Mouse (Mus musculus) midbrain, postnatal 0 days (tissue): Measurements from ENCODE around the gene Scarb2. TPM values are rescaled to one million over a fixed set of nuclear protein-coding genes. Genes with fewer than 3 reads are reported as not detected.

Experiments
- ATAC-seq: fragments of 200-750 bp; cut with Nextera tagmentation; 2 replicates; pipeline ENCODE4 v1.8.0; 2017; ENCODE audit warnings: moderate number of reproducible peaks, mild to moderate bottlenecking, moderate TSS enrichment, moderate library complexity; ENCODE audit not compliant: low FRiP score
- DNase-seq: peaks from one replicate; pipeline ENCODE4 v3.0.0-alpha.2; 2015; ENCODE audit warnings: low spot score
- H3K27ac ChIP-seq: fragments of 300-500 bp; sonication (generic); 2 replicates; pipeline ENCODE4 v1.5.1; 2014; ENCODE audit warnings: low read depth, mild to moderate bottlenecking, low read length, mixed read lengths
- H3K27me3 ChIP-seq: fragments of 300-500 bp; sonication (generic); 2 replicates; pipeline ENCODE4 v1.6.1; 2014; ENCODE audit warnings: low read length, control low read depth, mixed read lengths; ENCODE audit not compliant: insufficient read depth
- H3K36me3 ChIP-seq: fragments of 300-500 bp; sonication (generic); 2 replicates; pipeline ENCODE4 v1.6.1; 2014; ENCODE audit warnings: low read length, control low read depth, mixed read lengths; ENCODE audit not compliant: insufficient read depth
- H3K4me1 ChIP-seq: fragments of 300-500 bp; sonication (generic); 2 replicates; pipeline ENCODE4 v1.6.1; 2014; ENCODE audit warnings: mild to moderate bottlenecking, control low read depth, antibody characterized with exemption, low read length, mixed read lengths; ENCODE audit not compliant: insufficient read depth
- H3K4me2 ChIP-seq: fragments of 300-500 bp; sonication (generic); 2 replicates; pipeline ENCODE4 v1.6.1; 2014; ENCODE audit warnings: low read depth, mild to moderate bottlenecking, low read length, mixed read lengths; ENCODE audit not compliant: poor library complexity, severe bottlenecking
- H3K4me3 ChIP-seq: fragments of 300-500 bp; sonication (generic); 2 replicates; pipeline ENCODE4 v1.5.1; 2014; ENCODE audit warnings: low read depth, mild to moderate bottlenecking, low read length, moderate library complexity
- H3K9ac ChIP-seq: fragments of 300-500 bp; sonication (generic); replicated peaks from 2 replicates; pipeline ENCODE4 v1.6.1; 2014; ENCODE audit warnings: mild to moderate bottlenecking, low read length, moderate library complexity, mixed read lengths; ENCODE audit not compliant: poor library complexity, severe bottlenecking
- H3K9me3 ChIP-seq: fragments of 300-500 bp; sonication (generic); 2 replicates; pipeline ENCODE4 v1.6.1; 2016; ENCODE audit warnings: low read length, control low read depth
- CTCF ChIP-seq: IDR thresholded peaks from 2 replicates; pipeline ENCODE4 v1.5.1; 2016; ENCODE audit warnings: antibody characterized with exemption, mild to moderate bottlenecking
- WGBS: fragments of 180-500 bp; shearing (Covaris S2); extraction: QIAGEN DNeasy Blood & Tissue Kit; methylation state at CpG from one replicate; pipeline ENCODE4 v1.1.7; 2014; 5-methylcytosine and 5-hydroxymethylcytosine counted together
- microRNA-seq: library from miRNA; unstranded; fragments of <30 nt; microRNA quantifications from one replicate; pipeline ENCODE4, GENCODE M21; 2016; ENCODE audit warnings: borderline number of aligned reads
- polyA plus RNA-seq: library from polyadenylated mRNA; unstranded; fragments of >200 nt; fragmentation: Nextera tagmentation; extraction: Ambion mirVana; gene quantifications from 2 replicates; pipeline ENCODE4 v1.2.1, GENCODE M21; 2015
- total RNA-seq: library from RNA; depleted of rRNA; stranded (reverse); fragments of >200 nt; gene quantifications from 2 replicates; pipeline ENCODE4 v1.2.3, GENCODE M21; 2014; rRNA removed

The Scarb2 gene
- total and polyA plus RNA-seq, 2 experiments from 2014 or later: 25.3 to 139 TPM

DNA sequence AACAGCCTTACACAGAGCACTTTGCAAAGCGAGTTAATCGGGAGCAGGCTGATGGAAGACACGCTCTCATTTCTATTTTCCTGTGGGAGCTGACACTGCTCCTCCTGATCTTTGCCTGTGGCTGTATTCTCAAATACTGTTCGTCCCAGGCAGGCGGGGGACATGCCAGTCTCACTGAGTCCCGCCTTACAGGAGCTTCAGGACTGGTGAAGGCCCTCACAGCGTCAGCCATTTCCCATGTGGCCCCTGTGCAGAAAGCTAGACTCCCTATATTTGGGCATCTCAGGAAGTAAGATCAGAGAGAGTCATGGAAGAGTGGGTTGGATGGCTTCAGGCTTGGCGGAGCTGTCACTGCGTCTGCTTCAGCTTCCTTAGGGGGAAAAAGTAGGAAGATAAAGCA, 103.8 kb downstream of the Scarb2 start:
- no peaks in the 10 kb centered on the region for H3K36me3 ChIP-seq
- no peak for TF ChIP-seq CTCF
- ATAC-seq: no peak
- H3K27me3 ChIP-seq: no peaks in the 10 kb centered on the region
- no peak overlapping the region for H3K4me3 ChIP-seq
- 63% methylated on average over 9 of the region's 9 CpGs for WGBS
- H3K9me3 ChIP-seq: no peaks in the 10 kb centered on the region
- peak; percentile 11 for DNase-seq
- H3K27ac ChIP-seq: no peak overlapping the region
- H3K4me1 ChIP-seq: no peaks in the 10 kb centered on the region
- H3K9ac ChIP-seq: no peak overlapping the region
- no peak overlapping the region for H3K4me2 ChIP-seq

- H3K9ac ChIP-seq: no peak overlapping the region
- WGBS: 23% methylated on average over 5 of the region's 5 CpGs
- ATAC-seq (peak; percentile 77), DNase-seq (peak; percentile 80)
- H3K36me3 ChIP-seq: no peaks in the 10 kb centered on the region
- H3K4me2 ChIP-seq: no peak overlapping the region
- H3K4me3 ChIP-seq: no peak overlapping the region
- H3K9me3 ChIP-seq: no peaks in the 10 kb centered on the region
- peak; percentile 77 for TF ChIP-seq CTCF
- no peak overlapping the region for H3K27ac ChIP-seq
- no peaks in the 10 kb centered on the region for H3K4me1 ChIP-seq
- peaks cover 4% of the 10 kb centered on the region; the same call in 1 of the 2 replicates for H3K27me3 ChIP-seq
Measured at GRCm38 (mm10) chr5:92398153-92398552, 108.5 kb downstream of the Scarb2 start.

DNA sequence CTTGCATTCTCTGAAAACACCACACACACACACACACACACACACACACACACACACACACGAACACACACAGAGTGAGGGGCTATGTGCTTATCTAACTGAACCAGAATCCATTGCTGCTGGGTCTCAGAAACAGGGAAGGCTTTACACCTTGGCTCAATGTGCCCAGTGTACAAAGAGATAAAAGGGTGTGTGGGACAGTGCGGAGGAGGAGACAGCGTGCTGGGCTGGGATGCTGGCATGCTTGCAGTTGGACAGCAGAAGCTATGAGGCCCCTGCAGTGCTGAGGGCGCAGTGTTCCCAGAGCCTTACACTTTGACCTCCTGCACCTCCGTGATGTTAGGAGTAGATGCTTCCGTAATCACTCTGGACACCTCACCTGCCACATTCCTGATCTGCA, 110.2 kb downstream of the Scarb2 start:
- H3K36me3 ChIP-seq: no peaks in the 10 kb centered on the region
- H3K9ac ChIP-seq: no peak overlapping the region
- peaks cover 4% of the 10 kb centered on the region; the same call in 1 of the 2 replicates for H3K27me3 ChIP-seq
- no peak overlapping the region for H3K4me2 ChIP-seq
- H3K4me1 ChIP-seq: no peaks in the 10 kb centered on the region
- TF ChIP-seq CTCF: no peak
- ATAC-seq (no peak), DNase-seq (no peak)
- no peaks in the 10 kb centered on the region for H3K9me3 ChIP-seq
- H3K4me3 ChIP-seq: no peak overlapping the region
- 91% methylated on average over 6 of the region's 6 CpGs for WGBS
- no peak overlapping the region for H3K27ac ChIP-seq

- 89% methylated on average over 3 of the region's 3 CpGs for WGBS
- H3K4me2 ChIP-seq: no peak overlapping the region
- no peak overlapping the region for H3K9ac ChIP-seq
- DNase-seq (no peak), ATAC-seq (no peak)
- peaks cover 4% of the 10 kb centered on the region; the same call in 1 of the 2 replicates for H3K27me3 ChIP-seq
- no peaks in the 10 kb centered on the region for H3K4me1 ChIP-seq
- H3K27ac ChIP-seq: no peak overlapping the region
- no peaks in the 10 kb centered on the region for H3K9me3 ChIP-seq
- TF ChIP-seq CTCF: no peak
- H3K4me3 ChIP-seq: no peak overlapping the region
- H3K36me3 ChIP-seq: no peaks in the 10 kb centered on the region
Measured at GRCm38 (mm10) chr5:92395764-92396163, 110.9 kb downstream of the Scarb2 start.

- H3K4me2 ChIP-seq: no peak overlapping the region
- no peak overlapping the region for H3K4me3 ChIP-seq
- ATAC-seq (no peak), DNase-seq (no peak)
- no peaks in the 10 kb centered on the region for H3K9me3 ChIP-seq
- no peak overlapping the region for H3K9ac ChIP-seq
- 72% methylated on average over 10 of the region's 10 CpGs for WGBS
- no peaks in the 10 kb centered on the region for H3K4me1 ChIP-seq
- no peaks in the 10 kb centered on the region for H3K36me3 ChIP-seq
- H3K27ac ChIP-seq: no peak overlapping the region
- peaks cover 7% of the 10 kb centered on the region; the same call in 1 of the 2 replicates for H3K27me3 ChIP-seq
- TF ChIP-seq CTCF: no peak
Measured at GRCm38 (mm10) chr5:92393863-92394262, 112.8 kb downstream of the Scarb2 start.

DNA sequence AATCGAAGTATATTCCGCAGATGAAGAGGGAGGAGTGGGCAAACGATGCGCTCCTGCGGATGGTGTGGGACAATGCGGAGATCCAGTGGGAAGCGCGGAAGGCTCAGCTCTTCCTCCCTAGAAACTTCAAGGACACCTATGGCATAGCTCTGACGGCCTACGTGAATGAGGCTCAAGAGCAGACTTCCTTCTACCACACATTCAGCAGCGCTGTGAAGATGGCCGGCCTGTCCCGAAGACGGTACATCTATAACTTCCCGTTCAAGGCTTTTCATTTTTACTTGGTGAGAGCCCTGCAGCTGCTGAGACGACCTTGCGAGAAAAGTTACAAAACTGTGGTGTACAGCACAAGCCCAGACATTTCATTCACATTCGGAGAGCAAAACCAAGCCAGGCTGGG, 114.1 kb downstream of the Scarb2 start:
- no peak for TF ChIP-seq CTCF
- H3K4me3 ChIP-seq: peak overlapping the region; percentile 8; the same call in 1 of the 2 replicates
- 49% methylated on average over 18 of the region's 18 CpGs for WGBS
- no peaks in the 10 kb centered on the region for H3K36me3 ChIP-seq
- H3K9ac ChIP-seq: no peak overlapping the region
- peak overlapping the region; percentile 29 for H3K4me2 ChIP-seq
- no peaks in the 10 kb centered on the region for H3K4me1 ChIP-seq
- DNase-seq (no peak), ATAC-seq (no peak)
- H3K27me3 ChIP-seq: peaks cover 7% of the 10 kb centered on the region; the same call in 1 of the 2 replicates
- H3K27ac ChIP-seq: no peak overlapping the region
- H3K9me3 ChIP-seq: no peaks in the 10 kb centered on the region

Small RNAs within 50 kb of the gene (microRNA-seq; reads per million reads assigned to microRNA genes)
- gene Mir6415: not detected

Other genes starting within 250 kb of the Scarb2 start
- gene Naaa, start 228.7 kb downstream of the Scarb2 start, total RNA-seq: 23.5 and 28.7 TPM in 2 replicates
- gene Naaa, start 228.7 kb downstream of the Scarb2 start, polyA plus RNA-seq: 20.0 and 23.1 TPM in 2 replicates
- gene Sdad1, start 196.4 kb downstream of the Scarb2 start, total RNA-seq: 33.1 and 38.7 TPM in 2 replicates
- 27.2 and 33.2 TPM in 2 replicates for gene Sdad1, start 196.4 kb downstream of the Scarb2 start, polyA plus RNA-seq
- not detected in 2 replicates for gene Cxcl9, start 178.8 kb downstream of the Scarb2 start, total RNA-seq
- not detected in 2 replicates for gene Cxcl9, start 178.8 kb downstream of the Scarb2 start, polyA plus RNA-seq
- 4.2 and 4.7 TPM in 2 replicates for gene Art3, start 175.0 kb downstream of the Scarb2 start, total RNA-seq
- gene Art3, start 175.0 kb downstream of the Scarb2 start, polyA plus RNA-seq: 5.5 and 7.1 TPM in 2 replicates
- gene Cxcl10, start 157.9 kb downstream of the Scarb2 start, total RNA-seq: not detected in 2 replicates
- 0.28 TPM in 1 of 2 replicates, not detected in the other for gene Cxcl10, start 157.9 kb downstream of the Scarb2 start, polyA plus RNA-seq
- 91.8 and 145 TPM in 2 replicates for gene Nup54, start 71.6 kb downstream of the Scarb2 start, total RNA-seq
- 52.1 and 52.6 TPM in 2 replicates for gene Nup54, start 71.6 kb downstream of the Scarb2 start, polyA plus RNA-seq
- gene Fam47e, start 48.2 kb upstream of the Scarb2 start, total RNA-seq: 1.2 and 1.9 TPM in 2 replicates
- gene Fam47e, start 48.2 kb upstream of the Scarb2 start, polyA plus RNA-seq: 1.5 and 1.7 TPM in 2 replicates
- 2.2 and 2.5 TPM in 2 replicates for gene Stbd1, start 96.2 kb upstream of the Scarb2 start, total RNA-seq
- gene Stbd1, start 96.2 kb upstream of the Scarb2 start, polyA plus RNA-seq: 3.7 and 4.7 TPM in 2 replicates
- 0.44 and 0.66 TPM in 2 replicates for gene Ccdc158, start 168.4 kb upstream of the Scarb2 start, total RNA-seq
- 0.23 and 0.52 TPM in 2 replicates for gene Ccdc158, start 168.4 kb upstream of the Scarb2 start, polyA plus RNA-seq
- gene Shroom3, start 176.6 kb upstream of the Scarb2 start, total RNA-seq: 5.5 and 8.1 TPM in 2 replicates
- 0.92 and 1.2 TPM in 2 replicates for gene Shroom3, start 176.6 kb upstream of the Scarb2 start, polyA plus RNA-seq